Mouse (Mus musculus) bone marrow, adult 2 months (tissue): ENCODE data around the gene Frmpd4. TPM values are rescaled to one million over a fixed set of nuclear protein-coding genes. Genes with fewer than 3 reads are reported as not detected.

Experiments
- H3K27ac ChIP-seq: fragments of 200-500 bp; 2 replicates; pipeline ENCODE4 v1.5.1; 2012; ENCODE audit warnings: low read depth, mild to moderate bottlenecking, control low read depth, inconsistent platforms, low read length; ENCODE audit not compliant: control insufficient read depth, poor library complexity, insufficient read depth
- H3K4me1 ChIP-seq: fragments of 200-500 bp; 2 replicates; pipeline ENCODE4 v1.6.1; 2011; ENCODE audit warnings: low read length; ENCODE audit not compliant: control insufficient read depth, insufficient read depth
- H3K4me3 ChIP-seq: fragments of 200-500 bp; replicated peaks from 2 replicates; pipeline ENCODE3; 2011; ENCODE audit warnings: mild to moderate bottlenecking, low read depth, low read length, control low read depth; ENCODE audit not compliant: control insufficient read depth
- CTCF ChIP-seq: fragments of 200-500 bp; IDR thresholded peaks from 2 replicates; pipeline ENCODE4 v1.5.1; 2011; ENCODE audit warnings: low read length, control low read depth; ENCODE audit not compliant: control insufficient read depth, insufficient read depth
- POLR2A ChIP-seq: fragments of 200-500 bp; IDR thresholded peaks from 2 replicates; pipeline ENCODE4 v1.6.1; 2011; ENCODE audit warnings: low read depth, mild to moderate bottlenecking, control low read depth, low read length, borderline replicate concordance; ENCODE audit not compliant: control insufficient read depth
- WGBS: fragments of 180-500 bp; shearing (Covaris S2); methylation state at CpG from one replicate; pipeline ENCODE4 v1.1.7; 2018; 5-methylcytosine and 5-hydroxymethylcytosine counted together
- polyA plus RNA-seq: library from polyadenylated mRNA; stranded (reverse); fragments of >200 nt; gene quantifications from 2 replicates; pipeline ENCODE4 v1.2.4, GENCODE M21; 2011; ENCODE audit warnings: low replicate concordance; ENCODE audit not compliant: missing spikeins, insufficient read depth, insufficient read length

Gene Frmpd4
- polyA plus RNA-seq, 1 experiment, result not detected

DNA sequence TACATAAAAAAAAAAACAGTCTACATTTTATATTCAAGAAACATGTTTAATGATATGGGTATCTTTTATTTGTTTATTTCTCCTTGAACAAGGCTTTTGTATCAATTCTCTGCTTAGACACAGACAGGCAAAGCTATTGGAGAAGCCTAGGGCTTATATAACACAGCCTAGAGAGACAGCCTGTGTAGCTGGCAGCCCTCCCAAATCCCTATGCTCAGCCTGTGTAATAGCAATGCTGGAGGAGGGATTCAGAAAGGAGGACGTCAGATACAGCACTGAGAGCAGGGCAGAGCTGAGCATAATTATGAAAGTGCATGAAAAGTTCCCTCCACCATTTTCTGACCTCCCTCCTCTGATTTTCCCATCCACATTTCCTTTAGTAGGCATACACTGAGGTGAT lies 385.1 kb downstream of the Frmpd4 start:
- Histone ChIP-seq H3K4me3 (no peak overlapping the region), H3K4me1 (no peaks in the 10 kb centered on the region), H3K27ac (no peak overlapping the region)
- 48% methylated on average over 1 of the region's 1 CpGs for WGBS
- no peak for TF ChIP-seq CTCF
- TF ChIP-seq POLR2A, result no peak

- Histone ChIP-seq H3K27ac (no peak overlapping the region), H3K4me1 (no peaks in the 10 kb centered on the region), H3K4me3 (no peak overlapping the region)
- WGBS, result 75% methylated on average over 8 of the region's 8 CpGs
- no peak for TF ChIP-seq POLR2A
- TF ChIP-seq CTCF, result no peak
These were observed 387.5 kb downstream of the Frmpd4 start for GRCm38 (mm10) chrX:168189563-168189962.

DNA sequence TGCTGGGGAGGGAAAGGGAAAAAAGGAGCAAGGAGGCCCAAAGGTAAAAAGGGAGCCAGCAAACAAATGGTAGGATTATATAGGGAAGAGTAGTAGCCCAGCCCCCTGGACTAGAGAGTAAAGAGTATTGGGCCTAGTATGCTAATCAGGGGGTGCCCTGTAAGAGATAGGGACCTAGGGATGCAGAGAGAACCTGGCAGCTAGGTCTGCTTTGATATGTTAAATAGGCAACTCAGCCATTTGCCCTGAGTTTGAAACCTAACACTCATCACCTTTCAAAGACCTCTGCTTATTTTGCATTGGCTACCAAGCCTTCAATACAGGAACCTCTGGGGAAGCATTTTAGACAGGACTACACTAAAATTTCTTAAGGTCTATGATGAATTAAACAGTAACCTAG lies 414.0 kb downstream of the Frmpd4 start:
- TF ChIP-seq POLR2A (no peak), CTCF (no peak)
- Histone ChIP-seq H3K4me1 (no peaks in the 10 kb centered on the region), H3K4me3 (no peak overlapping the region), H3K27ac (no peak overlapping the region)

DNA sequence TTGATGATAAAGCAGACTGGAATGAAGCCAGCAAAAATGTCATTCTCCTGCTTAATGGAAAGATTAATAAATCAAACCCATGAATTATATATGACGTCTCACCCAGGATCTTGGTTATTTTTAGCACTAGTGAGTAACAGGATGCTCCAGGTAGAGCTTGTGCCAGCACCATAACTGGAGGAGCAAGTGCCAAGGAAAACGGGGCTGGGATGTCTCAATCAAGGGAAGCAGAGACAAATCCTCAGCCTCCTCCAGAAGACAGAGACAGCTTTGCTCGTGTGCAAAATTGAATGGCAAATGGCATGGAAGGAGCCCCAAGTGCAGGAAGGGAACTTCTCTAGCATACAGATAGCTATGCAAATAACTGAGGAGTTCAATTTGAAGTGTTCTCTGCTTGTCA lies 418.2 kb downstream of the Frmpd4 start:
- Histone ChIP-seq H3K27ac (no peak overlapping the region), H3K4me3 (no peak overlapping the region), H3K4me1 (no peaks in the 10 kb centered on the region)
- no peak for TF ChIP-seq POLR2A
- TF ChIP-seq CTCF, result no peak
- 56% methylated on average over 3 of the region's 3 CpGs for WGBS

DNA sequence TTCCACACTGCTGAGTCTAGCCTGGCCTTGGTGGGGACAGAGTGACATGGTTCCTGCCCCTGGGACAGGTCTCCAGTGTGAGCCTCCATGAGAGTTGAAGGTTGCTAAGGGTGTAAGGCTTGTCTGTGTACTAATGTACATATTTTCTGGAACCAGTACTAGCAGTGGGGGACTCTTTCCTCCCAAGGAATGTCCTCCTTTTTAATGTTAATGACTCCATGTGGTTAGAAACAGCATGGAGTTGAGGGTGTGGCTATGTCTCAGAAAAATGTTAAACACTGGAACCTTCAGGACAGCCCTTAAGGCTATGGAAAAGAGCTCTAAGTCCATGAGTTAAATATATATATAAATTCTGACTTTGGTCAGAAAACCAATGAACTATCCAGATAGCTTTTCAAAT lies 436.0 kb downstream of the Frmpd4 start:
- Histone ChIP-seq H3K4me1 (no peaks in the 10 kb centered on the region), H3K27ac (no peak overlapping the region), H3K4me3 (no peak overlapping the region)
- no peak for TF ChIP-seq POLR2A
- TF ChIP-seq CTCF, result no peak

- no peak overlapping the region for H3K4me3 ChIP-seq
- H3K27ac ChIP-seq, result no peak overlapping the region
- WGBS, result 14% methylated on average over 8 of the region's 8 CpGs
- TF ChIP-seq CTCF, result no peak
- no peak for TF ChIP-seq POLR2A
- H3K4me1 ChIP-seq, result no peaks in the 10 kb centered on the region
These were observed 453.0 kb downstream of the Frmpd4 start for GRCm38 (mm10) chrX:168124043-168124442.

GRCm38 (mm10) chrX:168123589-168123965 lies 453.5 kb downstream of the Frmpd4 start:
- 8% methylated on average over 11 of the region's 11 CpGs for WGBS
- H3K4me1 ChIP-seq, result no peaks in the 10 kb centered on the region
- H3K4me3 ChIP-seq, result no peak overlapping the region
- TF ChIP-seq POLR2A (no peak), CTCF (no peak)
- no peak overlapping the region for H3K27ac ChIP-seq

DNA sequence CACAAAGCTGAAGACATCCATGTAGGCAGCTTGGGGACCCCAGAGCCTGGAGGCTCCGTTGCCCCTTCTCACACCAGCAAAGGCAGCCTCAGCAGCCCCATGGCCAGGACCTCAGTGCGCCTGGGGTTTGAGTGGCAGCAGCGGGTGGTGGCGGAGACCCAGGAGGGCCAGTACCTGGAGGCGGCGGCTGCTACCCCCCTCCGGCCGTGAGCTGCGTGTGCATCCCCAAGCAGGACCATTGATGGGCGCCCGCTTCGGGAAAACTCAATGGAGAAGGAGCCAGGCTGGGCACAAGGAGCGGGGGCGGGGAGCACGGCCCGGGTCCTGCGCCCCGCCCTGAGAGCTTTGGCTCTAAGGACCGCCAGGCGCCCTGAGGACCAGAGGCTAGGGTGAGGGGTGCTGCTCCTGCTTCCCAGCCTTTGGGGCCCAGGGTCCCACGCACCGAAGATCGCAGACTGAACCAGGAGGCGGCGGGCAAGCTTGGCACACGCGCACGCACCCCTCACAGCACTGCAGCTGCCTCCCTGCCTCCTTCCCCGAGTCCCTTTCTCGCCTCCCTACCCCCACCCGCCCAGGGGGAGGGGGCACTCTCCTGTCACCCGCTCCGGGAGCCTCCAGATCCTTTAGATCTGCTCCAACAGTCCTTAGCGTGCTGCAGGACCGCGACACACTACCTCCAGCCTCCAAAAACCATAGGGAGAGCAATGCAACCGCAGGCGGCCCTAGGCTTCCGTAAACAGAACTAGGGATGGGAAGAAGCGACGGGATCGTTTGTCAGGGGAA lies 454.0 kb downstream of the Frmpd4 start:
- no peaks in the 10 kb centered on the region for H3K4me1 ChIP-seq
- 10% methylated on average over 40 of the region's 42 CpGs for WGBS
- no peak overlapping the region for H3K27ac ChIP-seq
- no peak overlapping the region for H3K4me3 ChIP-seq
- no peak for TF ChIP-seq POLR2A
- TF ChIP-seq CTCF, result no peak

DNA sequence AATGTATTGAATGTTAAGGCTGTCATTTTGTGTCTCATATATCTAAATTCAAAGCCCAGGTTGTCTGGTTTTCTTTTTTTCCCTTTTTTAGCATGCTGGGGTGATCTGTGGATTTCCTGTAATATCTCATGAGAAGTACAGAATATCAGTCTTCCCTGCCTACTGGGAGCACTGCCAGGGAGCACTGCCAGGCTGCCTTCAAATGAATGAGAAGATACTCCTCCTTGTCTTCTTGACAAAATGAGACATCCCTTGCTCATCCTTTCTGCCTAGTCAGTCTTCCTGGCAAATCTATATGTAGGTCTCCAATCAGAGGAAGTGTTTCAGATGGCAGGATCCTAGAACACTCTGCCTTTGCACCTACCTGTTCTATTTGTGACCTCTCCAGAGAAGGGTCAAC lies 535.4 kb downstream of the Frmpd4 start:
- H3K27ac ChIP-seq, result no peak overlapping the region
- no peak for TF ChIP-seq CTCF
- no peak for TF ChIP-seq POLR2A
- no peak overlapping the region for H3K4me3 ChIP-seq
- no peaks in the 10 kb centered on the region for H3K4me1 ChIP-seq
